Mouse (Mus musculus) cerebellum, adult 2 months (tissue): Measurements from ENCODE around the gene Rab31. TPM values are rescaled to one million over a fixed set of nuclear protein-coding genes. Genes with fewer than 3 reads are reported as not detected.

Experiments
- DNase-seq, 2 experiments: peaks; one replicate each; pipeline ENCODE4 v3.0.0; 2021
- H3K27ac ChIP-seq: fragments of 200-500 bp; 2 replicates; pipeline ENCODE4 v1.5.1; 2012; ENCODE audit warnings: low read length, control low read depth, inconsistent platforms; ENCODE audit not compliant: insufficient read depth
- H3K27me3 ChIP-seq: fragments of 200-500 bp; 2 replicates; pipeline ENCODE4 v1.6.1; 2012; ENCODE audit warnings: inconsistent platforms, mild to moderate bottlenecking, low read length, moderate library complexity; ENCODE audit not compliant: control insufficient read depth, insufficient read depth
- H3K4me1 ChIP-seq: fragments of 200-500 bp; 2 replicates; pipeline ENCODE4 v1.6.1; 2011; ENCODE audit warnings: low read length; ENCODE audit not compliant: control insufficient read depth, insufficient read depth
- H3K4me3 ChIP-seq: fragments of 200-500 bp; replicated peaks from 2 replicates; pipeline ENCODE3; 2011; ENCODE audit warnings: mild to moderate bottlenecking, low read depth, low read length, control low read depth; ENCODE audit not compliant: insufficient read depth
- CTCF ChIP-seq: fragments of 200-500 bp; IDR thresholded peaks from 2 replicates; pipeline ENCODE4 v1.5.1; 2011; ENCODE audit warnings: low read depth, mild to moderate bottlenecking, control low read depth, low read length, moderate library complexity, borderline replicate concordance; ENCODE audit not compliant: insufficient read depth
- POLR2A ChIP-seq: fragments of 200-500 bp; IDR thresholded peaks from 2 replicates; pipeline ENCODE4 v1.6.1; 2011; ENCODE audit warnings: low read length, control low read depth, borderline replicate concordance; ENCODE audit not compliant: insufficient read depth
- WGBS: fragments of 180-500 bp; shearing (Covaris S2); methylation state at CpG from one replicate; pipeline ENCODE4 v1.1.7; 2018; 5-methylcytosine and 5-hydroxymethylcytosine counted together
- polyA plus RNA-seq: library from polyadenylated mRNA; depleted of rRNA; stranded (reverse); fragments of >200 nt; gene quantifications from 2 replicates; pipeline ENCODE4 v1.2.3, GENCODE M21; 2012; rRNA removed

The Rab31 gene
- polyA plus RNA-seq, 1 experiment, result 79.7 TPM

DNA sequence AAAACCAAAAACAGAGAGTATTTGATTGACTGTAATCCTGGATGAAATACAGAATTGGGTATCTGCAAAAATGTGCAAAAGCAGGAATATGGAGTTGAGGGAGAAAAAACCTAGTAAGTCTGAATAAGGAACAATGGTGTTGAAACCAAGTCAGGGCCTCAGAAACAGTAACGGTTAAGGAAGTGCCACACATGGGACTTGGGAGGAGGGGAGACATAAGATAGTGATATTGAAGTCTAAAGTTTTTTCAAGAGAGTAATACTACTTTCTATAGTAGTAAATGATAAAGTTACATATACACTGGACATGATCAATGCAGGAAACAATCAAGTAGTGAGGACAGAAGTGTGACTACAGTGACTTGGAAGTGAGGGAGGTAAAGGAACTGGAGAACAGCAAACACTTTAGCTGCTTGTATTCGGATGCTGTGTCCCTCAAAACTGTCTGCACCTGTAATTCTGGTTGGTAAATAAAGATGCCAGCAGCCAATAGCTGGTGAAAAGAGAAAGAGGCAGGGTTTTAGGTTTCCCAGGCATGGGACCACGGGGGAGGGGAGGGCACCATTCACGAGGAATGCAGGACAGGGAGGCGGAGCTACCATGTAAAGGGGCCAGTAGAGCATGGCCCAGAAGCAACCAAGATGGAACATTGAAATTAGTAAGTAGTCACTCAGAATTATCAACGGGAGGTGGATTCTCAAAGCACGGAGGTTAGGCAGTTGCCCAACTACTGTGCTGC, 164.8 kb downstream of the Rab31 start:
- Histone ChIP-seq H3K27me3 (no peaks in the 10 kb centered on the region), H3K27ac (no peak overlapping the region), H3K4me1 (peaks cover 12% of the 10 kb centered on the region), H3K4me3 (no peak overlapping the region)
- TF ChIP-seq POLR2A (no peak), CTCF (no peak)
- 24% methylated on average over 7 of the region's 7 CpGs for WGBS
- DNase-seq, result no peak

DNA sequence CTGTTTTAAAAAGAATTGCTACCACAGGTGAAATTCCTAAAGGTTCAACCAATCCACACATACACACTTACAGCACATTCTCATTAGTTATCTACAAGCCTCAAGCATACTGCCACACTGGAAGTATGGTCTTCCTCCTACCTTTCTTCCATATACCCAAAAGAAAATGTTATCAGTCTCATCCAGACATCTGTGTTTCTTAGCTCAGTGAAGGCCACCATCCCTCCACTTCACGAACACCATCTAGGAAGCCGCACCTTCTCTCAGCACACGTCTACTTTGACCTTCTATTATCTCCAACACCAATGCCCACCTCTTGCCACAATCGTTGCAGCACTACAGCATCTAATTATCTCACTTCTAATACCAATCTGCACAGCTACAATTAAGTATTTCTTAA, 166.5 kb downstream of the Rab31 start:
- TF ChIP-seq CTCF, result no peak
- TF ChIP-seq POLR2A, result no peak
- no peak overlapping the region for H3K4me3 ChIP-seq
- H3K27me3 ChIP-seq, result no peaks in the 10 kb centered on the region
- H3K4me1 ChIP-seq, result peaks cover 12% of the 10 kb centered on the region
- DNase-seq, result no peak
- WGBS, result 60% methylated on average over 4 of the region's 4 CpGs
- H3K27ac ChIP-seq, result no peak overlapping the region

DNA sequence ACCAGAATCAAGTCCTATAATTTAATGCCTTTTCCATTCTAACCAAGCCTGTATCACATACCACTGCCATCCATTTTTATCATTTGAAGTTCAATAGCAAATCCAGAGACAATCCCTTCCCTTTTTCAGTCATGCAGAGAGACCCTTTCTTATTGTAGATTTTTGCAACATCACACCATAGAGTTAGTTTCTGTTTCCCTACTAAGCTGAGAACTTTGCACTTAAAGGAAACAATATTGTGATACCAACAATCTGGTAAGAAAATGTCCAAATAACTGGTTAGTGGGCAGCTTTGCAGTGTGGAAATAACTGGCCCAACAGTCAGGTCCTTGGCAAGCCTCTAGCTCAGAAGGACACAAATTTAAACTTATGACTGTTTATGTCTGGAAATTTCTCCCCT, 167.7 kb downstream of the Rab31 start:
- TF ChIP-seq POLR2A (no peak), CTCF (no peak)
- no peak overlapping the region for H3K27ac ChIP-seq
- no peaks in the 10 kb centered on the region for H3K27me3 ChIP-seq

DNA sequence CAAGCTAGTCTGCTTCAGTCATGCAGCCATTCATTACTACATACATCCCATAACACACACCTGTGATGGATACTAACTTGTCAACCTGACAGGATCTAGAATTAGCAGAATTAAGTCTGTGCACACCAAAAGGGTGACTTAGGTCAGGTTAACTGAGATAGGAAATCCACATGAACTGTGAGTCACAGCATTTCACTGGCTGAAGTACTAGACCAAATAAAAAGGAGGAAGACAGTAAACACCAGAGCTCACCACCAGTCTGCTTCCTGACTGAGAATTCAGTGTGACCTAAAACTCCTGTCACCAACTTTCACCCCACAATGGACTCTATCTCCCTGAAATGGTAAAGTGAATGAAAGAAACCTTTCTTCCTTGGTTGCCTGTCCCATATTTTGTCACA, 168.2 kb downstream of the Rab31 start:
- no peak for DNase-seq
- Histone ChIP-seq H3K4me3 (no peak overlapping the region), H3K4me1 (peaks cover 9% of the 10 kb centered on the region), H3K27me3 (no peaks in the 10 kb centered on the region), H3K27ac (no peak overlapping the region)
- TF ChIP-seq POLR2A (no peak), CTCF (no peak)

More for the DNA sequence above, 167.7 kb downstream of the Rab31 start:
- Histone ChIP-seq H3K4me1 (peaks cover 12% of the 10 kb centered on the region), H3K4me3 (no peak overlapping the region)
- DNase-seq, result no peak

Other genes starting within 250 kb of the Rab31 start
- gene Tmem232, start 232.0 kb downstream of the Rab31 start, polyA plus RNA-seq, result 0.32 and 0.34 TPM in 2 replicates
- gene Vapa, start 159.2 kb downstream of the Rab31 start, polyA plus RNA-seq, result 82.3 and 89.7 TPM in 2 replicates
- 0.16 and 0.21 TPM in 2 replicates for gene Txndc2, start 130.6 kb downstream of the Rab31 start, polyA plus RNA-seq
- gene Ppp4r1, start 9.8 kb upstream of the Rab31 start, polyA plus RNA-seq, result 71.5 and 72.9 TPM in 2 replicates
- 44.9 and 48.5 TPM in 2 replicates for gene Ralbp1, start 113.0 kb upstream of the Rab31 start, polyA plus RNA-seq
- gene Twsg1, start 178.5 kb upstream of the Rab31 start, polyA plus RNA-seq, result 30.3 and 32.1 TPM in 2 replicates